ENCODE assay signal across 8 mouse cellular contexts in genomic region chr5:114608516-114608915, GRCm38 (mm10). TPM values are rescaled to one million over a fixed set of nuclear protein-coding genes. Genes with fewer than 3 reads are reported as not detected.
DNase-seq lines count a peak whose midpoint lies in the region; ATAC-seq lines count a peak whose summit lies in the region.

No protein-coding gene starts in this region.

- H3K9ac ChIP-seq in intestine, embryonic 14.5 days (ENCODE audit: low read length): no peak overlapping the region
- H3K9ac ChIP-seq in intestine, embryonic 15.5 days: no peak overlapping the region
- no peak overlapping the region for H3K9ac ChIP-seq in kidney, embryonic 14.5 days (ENCODE audit: low read depth, low read length)
- H3K9ac ChIP-seq in limb, embryonic 15.5 days: no peak overlapping the region
- H3K9ac ChIP-seq in neural tube, embryonic 11.5 days (ENCODE audit: low read length): no peak overlapping the region

- 3% methylated on average over 12 of the region's 12 CpGs for WGBS in intestine, embryonic 14.5 days
- 8% methylated on average over 12 of the region's 12 CpGs for WGBS in intestine, embryonic 15.5 days
- 8% methylated on average over 12 of the region's 12 CpGs for WGBS in kidney, embryonic 14.5 days
- WGBS in limb, embryonic 15.5 days: 6% methylated on average over 12 of the region's 12 CpGs
- WGBS in neural tube, embryonic 11.5 days: 5% methylated on average over 12 of the region's 12 CpGs

- no peaks in the 10 kb centered on the region for H3K9me3 ChIP-seq in intestine, embryonic 14.5 days (ENCODE audit: control insufficient read depth, low read length)
- no peaks in the 10 kb centered on the region for H3K9me3 ChIP-seq in intestine, embryonic 15.5 days
- no peaks in the 10 kb centered on the region for H3K9me3 ChIP-seq in kidney, embryonic 14.5 days (ENCODE audit: control insufficient read depth, low read length)
- H3K9me3 ChIP-seq in limb, embryonic 15.5 days: no peaks in the 10 kb centered on the region
- H3K9me3 ChIP-seq in neural tube, embryonic 11.5 days (ENCODE audit: control insufficient read depth, low read length): no peaks in the 10 kb centered on the region

- peak; percentile 89 for DNase-seq in intestine, embryonic 14.5 days (ENCODE audit: low spot score)
- DNase-seq in cerebellum, adult 9-11 months: peak; percentile 65
- DNase-seq in frontal cortex, postnatal 36 days (ENCODE audit: low spot score in 2 of 2): peak; percentile 75 to 76
- DNase-seq in neural tube, embryonic 11.5 days (ENCODE audit: low spot score): peak; percentile 91
- peak; percentile 60 for DNase-seq in testis, postnatal 14 days (ENCODE audit: low spot score)

- no peak overlapping the region for H3K4me3 ChIP-seq in intestine, embryonic 14.5 days (ENCODE audit: low read depth, low read length)
- H3K4me3 ChIP-seq in intestine, embryonic 15.5 days (replicated peaks): no peak overlapping the region
- no peak overlapping the region for H3K4me3 ChIP-seq in kidney, embryonic 14.5 days (ENCODE audit: low read length)
- peak overlapping the region; percentile 4; the same call in 1 of the 2 replicates for H3K4me3 ChIP-seq in limb, embryonic 15.5 days
- no peak overlapping the region for H3K4me3 ChIP-seq in neural tube, embryonic 11.5 days (ENCODE audit: low read depth, low read length)

- H3K36me3 ChIP-seq in intestine, embryonic 14.5 days (ENCODE audit: control insufficient read depth, insufficient read depth, low read length): peaks cover 10% of the 10 kb centered on the region; the same call in 1 of the 2 replicates
- H3K36me3 ChIP-seq in intestine, embryonic 15.5 days: 0 out of 2 replicates have a peak, but pooled peaks cover 6% of the 10 kb centered on the region
- H3K36me3 ChIP-seq in kidney, embryonic 14.5 days (ENCODE audit: control insufficient read depth, insufficient read depth, low read length): peaks cover 5% of the 10 kb centered on the region; the same call in 1 of the 2 replicates
- H3K36me3 ChIP-seq in limb, embryonic 15.5 days: no peaks in the 10 kb centered on the region
- no peaks in the 10 kb centered on the region for H3K36me3 ChIP-seq in neural tube, embryonic 11.5 days (ENCODE audit: control insufficient read depth, insufficient read depth, low read length)

- no peak overlapping the region for H3K4me2 ChIP-seq in intestine, embryonic 14.5 days (ENCODE audit: low read length)
- H3K4me2 ChIP-seq in intestine, embryonic 15.5 days (replicated peaks): no peak overlapping the region
- H3K4me2 ChIP-seq in kidney, embryonic 14.5 days (replicated peaks; ENCODE audit: low read depth, low read length): no peak overlapping the region
- H3K4me2 ChIP-seq in limb, embryonic 15.5 days: 0 out of 2 replicates have a peak overlapping the region, but pooled peaks have one; percentile 24
- no peak overlapping the region for H3K4me2 ChIP-seq in neural tube, embryonic 11.5 days (ENCODE audit: low read depth)

- H3K27ac ChIP-seq in intestine, embryonic 14.5 days (ENCODE audit: low read depth): no peak overlapping the region
- no peak overlapping the region for H3K27ac ChIP-seq in intestine, embryonic 15.5 days
- no peak overlapping the region for H3K27ac ChIP-seq in kidney, embryonic 14.5 days (ENCODE audit: low read depth, low read length)
- no peak overlapping the region for H3K27ac ChIP-seq in limb, embryonic 15.5 days
- H3K27ac ChIP-seq in neural tube, embryonic 11.5 days (ENCODE audit: low read depth, low read length): no peak overlapping the region

- no peak for ATAC-seq in intestine, embryonic 14.5 days (replicated peaks; ENCODE audit: low FRiP score, low TSS enrichment, low read depth)
- no peak for ATAC-seq in intestine, embryonic 15.5 days
- peak; percentile 33 for ATAC-seq in kidney, embryonic 14.5 days (ENCODE audit: low FRiP score, low TSS enrichment)
- ATAC-seq in limb, embryonic 15.5 days (ENCODE audit: insufficient number of reproducible peaks, low FRiP score, low TSS enrichment, low read depth): no peak
- ATAC-seq in neural tube, embryonic 11.5 days (ENCODE audit: insufficient read depth, low FRiP score, low TSS enrichment): no peak; the same call in 1 of the 2 replicates

- no peaks in the 10 kb centered on the region for H3K27me3 ChIP-seq in intestine, embryonic 14.5 days (replicated peaks; ENCODE audit: control insufficient read depth, insufficient read depth, low read length)
- no peaks in the 10 kb centered on the region for H3K27me3 ChIP-seq in intestine, embryonic 15.5 days (replicated peaks)
- H3K27me3 ChIP-seq in kidney, embryonic 14.5 days (ENCODE audit: control insufficient read depth, insufficient read depth, low read length): no peaks in the 10 kb centered on the region
- H3K27me3 ChIP-seq in limb, embryonic 15.5 days: peaks cover 38% of the 10 kb centered on the region; the same call in 1 of the 2 replicates
- H3K27me3 ChIP-seq in neural tube, embryonic 11.5 days (ENCODE audit: control insufficient read depth, insufficient read depth, low read length): no peaks in the 10 kb centered on the region

- H3K4me1 ChIP-seq in intestine, embryonic 14.5 days (replicated peaks; ENCODE audit: control insufficient read depth, insufficient read depth, low read length): peaks cover 12% of the 10 kb centered on the region
- peaks cover 28% of the 10 kb centered on the region for H3K4me1 ChIP-seq in intestine, embryonic 15.5 days (replicated peaks)
- peaks cover 29% of the 10 kb centered on the region for H3K4me1 ChIP-seq in kidney, embryonic 14.5 days (ENCODE audit: control insufficient read depth, insufficient read depth, low read length)
- peaks cover 48% of the 10 kb centered on the region for H3K4me1 ChIP-seq in limb, embryonic 15.5 days
- peaks cover 12% of the 10 kb centered on the region; the same call in 1 of the 2 replicates for H3K4me1 ChIP-seq in neural tube, embryonic 11.5 days (ENCODE audit: control insufficient read depth, insufficient read depth, low read length)

RNA-seq across cellular contexts. Expression of gene Fam222a, which starts 40.7 kb away (rescaled TPM):
- 4.9 and 7.1 TPM in 2 replicates for polyA plus RNA-seq in intestine, embryonic 14.5 days (2014; fragmentation: Nextera tagmentation; extraction: Ambion mirVana)
- polyA plus RNA-seq in intestine, embryonic 15.5 days (2015; fragmentation: Nextera tagmentation; extraction: Ambion mirVana): 5.1 and 6.2 TPM in 2 replicates
- polyA plus RNA-seq in kidney, embryonic 14.5 days (2014; fragmentation: Nextera tagmentation; extraction: Ambion mirVana): 5.6 and 5.8 TPM in 2 replicates
- polyA plus RNA-seq in limb, embryonic 15.5 days (2015; fragmentation: Nextera tagmentation; extraction: Ambion mirVana): 0.46 and 0.63 TPM in 2 replicates
- polyA plus RNA-seq in neural tube, embryonic 11.5 days (2014; fragmentation: Nextera tagmentation; extraction: Ambion mirVana): 5.0 and 7.5 TPM in 2 replicates

RNA-seq across cellular contexts. Expression of gene Trpv4, which starts 49.7 kb away (rescaled TPM):
- polyA plus RNA-seq in intestine, embryonic 14.5 days (2014; fragmentation: Nextera tagmentation; extraction: Ambion mirVana): 0.59 and 0.83 TPM in 2 replicates
- 0.92 and 1.0 TPM in 2 replicates for polyA plus RNA-seq in intestine, embryonic 15.5 days (2015; fragmentation: Nextera tagmentation; extraction: Ambion mirVana)
- 12.8 and 18.6 TPM in 2 replicates for polyA plus RNA-seq in kidney, embryonic 14.5 days (2014; fragmentation: Nextera tagmentation; extraction: Ambion mirVana)
- 14.8 and 16.2 TPM in 2 replicates for polyA plus RNA-seq in limb, embryonic 15.5 days (2015; fragmentation: Nextera tagmentation; extraction: Ambion mirVana)
- polyA plus RNA-seq in neural tube, embryonic 11.5 days (2014; fragmentation: Nextera tagmentation; extraction: Ambion mirVana): 0.32 and 0.81 TPM in 2 replicates
